Mouse (Mus musculus) pancreas, adult 10 weeks (tissue): Measurements from ENCODE around the gene Ptf1a. TPM values are rescaled to one million over a fixed set of nuclear protein-coding genes. Genes with fewer than 3 reads are reported as not detected.

Experiments
- polyA plus RNA-seq: library from polyadenylated mRNA; stranded (reverse); fragments of 350-450 nt; fragmentation: Illumina TruSeq; extraction: RNeasy Lipid Tissue Mini Kit (QIAGEN cat#74804); gene quantifications from one replicate; pipeline ENCODE4 v1.2.3, GENCODE M21; 2015; ENCODE audit warnings: low read depth, low replicate concordance; ENCODE audit not compliant: insufficient read depth

The Ptf1a gene
- polyA plus RNA-seq, result 17.0 TPM

GRCm38 (mm10) chr2:19444931-19445831, at the start of gene Ptf1a:
TSS of gene Ptf1a (plus strand) at chr2:19445663.

Other genes starting within 250 kb of the Ptf1a start
- not detected for gene Armc3, start 246.4 kb upstream of the Ptf1a start, polyA plus RNA-seq
- 5.3 TPM for gene Msrb2, start 74.2 kb upstream of the Ptf1a start, polyA plus RNA-seq
- 0.72 TPM for gene 4921504E06Rik, start 108.3 kb downstream of the Ptf1a start, polyA plus RNA-seq
- 1.3 TPM for gene Otud1, start 212.1 kb downstream of the Ptf1a start, polyA plus RNA-seq